Mouse (Mus musculus) left cerebral cortex, adult 9 months (tissue): ENCODE results near the gene C330007P06Rik.
"Not testable (repeated sequence)": the region's sequence is repeated elsewhere in the genome, so short reads cannot be mapped to it uniquely, and the experiment has no call there.

Experiments used
- DNase-seq, 2 experiments: peaks; one replicate each; pipeline ENCODE4 v3.0.0; 2022; ENCODE audit warnings: low spot score in 2 of 2

C330007P06Rik gene

GRCm38 (mm10) chrX:36799131-36799879 is 74.6 kb downstream of the C330007P06Rik start:
- DNase-seq, result no peak

DNA sequence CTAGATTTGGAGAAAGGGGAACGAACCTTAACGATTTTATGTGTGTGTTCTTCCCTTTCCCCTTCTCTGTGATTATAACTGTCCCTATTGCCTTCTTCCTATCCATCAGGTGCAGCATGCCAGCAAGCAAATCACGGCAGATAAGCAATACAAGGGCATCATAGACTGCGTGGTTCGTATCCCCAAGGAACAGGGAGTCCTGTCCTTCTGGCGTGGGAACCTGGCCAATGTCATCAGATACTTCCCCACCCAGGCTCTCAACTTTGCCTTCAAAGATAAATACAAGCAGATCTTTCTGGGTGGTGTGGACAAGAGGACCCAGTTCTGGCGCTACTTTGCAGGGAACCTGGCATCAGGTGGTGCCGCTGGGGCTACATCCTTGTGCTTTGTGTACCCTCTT is 77.2 kb downstream of the C330007P06Rik start:
- DNase-seq, result not testable (repeated sequence)

- DNase-seq, result peak; percentile 58 to 89
These were observed 77.7 kb downstream of the C330007P06Rik start for GRCm38 (mm10) chrX:36796163-36796581.

GRCm38 (mm10) chrX:36795424-36796162 is 78.3 kb downstream of the C330007P06Rik start, which contains the start of gene Slc25a5:
Gene Slc25a5, plus strand, starts transcription at chrX:36795651.
- DNase-seq, result peak; percentile 65 to 77

DNA sequence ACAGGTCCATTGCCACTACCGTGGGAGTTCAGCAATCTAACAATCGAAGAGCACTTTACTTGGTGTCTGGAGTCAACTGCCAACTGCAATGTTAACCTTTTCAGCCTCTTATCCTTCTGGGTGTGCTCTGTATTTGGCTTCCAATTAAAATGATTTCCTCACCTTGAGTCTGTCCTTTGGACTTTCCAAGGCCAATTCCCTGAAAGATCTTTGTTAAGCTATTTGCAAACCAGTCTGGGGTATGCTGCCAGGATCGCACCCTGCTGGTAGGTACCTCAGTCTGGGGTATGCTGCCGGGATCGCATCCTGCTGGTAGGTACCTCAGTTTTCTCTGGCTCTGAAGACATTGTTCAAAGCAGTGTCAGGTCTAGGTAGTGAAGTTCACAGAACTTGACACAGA is 79.3 kb downstream of the C330007P06Rik start:
- DNase-seq, result no peak

DNA sequence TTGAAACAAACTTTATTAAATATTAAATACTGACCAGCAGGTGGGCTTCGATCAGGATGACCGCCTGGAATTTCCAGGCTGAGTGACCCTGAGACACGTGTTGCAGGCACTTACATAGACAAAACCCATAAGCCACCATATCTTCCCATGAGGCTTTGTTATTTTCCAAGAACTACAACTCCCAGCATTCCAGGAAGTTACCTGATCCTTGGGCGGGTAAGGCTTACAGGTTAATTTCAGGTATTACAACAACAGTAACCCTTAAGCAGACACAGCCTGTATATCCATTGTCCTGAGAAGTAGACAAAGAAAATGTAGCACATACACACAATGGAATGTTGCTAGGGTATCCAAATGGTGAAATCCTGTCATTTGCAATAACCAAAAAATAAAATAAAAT is 84.6 kb downstream of the C330007P06Rik start:
- DNase-seq, result no peak

GRCm38 (mm10) chrX:36777694-36778093 is 96.2 kb downstream of the C330007P06Rik start:
- DNase-seq, result no peak

DNA sequence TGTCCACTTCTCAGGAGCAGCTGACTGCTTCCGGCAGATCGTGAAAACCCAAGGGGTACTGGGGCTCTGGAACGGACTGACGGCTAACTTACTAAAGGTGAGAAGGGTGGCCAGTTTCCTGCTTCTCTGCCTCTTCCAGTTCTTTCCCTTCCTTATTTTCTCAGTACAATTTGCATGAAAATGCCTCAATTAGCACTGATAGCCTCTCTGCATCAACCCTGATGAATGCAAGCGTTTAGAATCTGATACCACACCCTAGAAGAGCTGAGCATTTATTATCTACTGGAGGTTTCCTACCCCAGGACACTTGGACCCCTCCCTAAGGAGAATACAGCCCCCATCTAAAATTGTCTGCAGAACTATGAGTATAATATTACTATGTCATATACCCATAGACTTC is 98.4 kb downstream of the C330007P06Rik start:
- no peak for DNase-seq
